Mouse (Mus musculus): ENCODE results near the gene Rnf220. TPM values are rescaled to one million over a fixed set of nuclear protein-coding genes. Genes with fewer than 3 reads are reported as not detected.
A peak's percentile ranks its signal among the peaks of the same experiment; 100 is the strongest.

The Rnf220 gene
- polyA plus RNA-seq, 1 experiment from 2014 or later: 76.1 TPM

DNA sequence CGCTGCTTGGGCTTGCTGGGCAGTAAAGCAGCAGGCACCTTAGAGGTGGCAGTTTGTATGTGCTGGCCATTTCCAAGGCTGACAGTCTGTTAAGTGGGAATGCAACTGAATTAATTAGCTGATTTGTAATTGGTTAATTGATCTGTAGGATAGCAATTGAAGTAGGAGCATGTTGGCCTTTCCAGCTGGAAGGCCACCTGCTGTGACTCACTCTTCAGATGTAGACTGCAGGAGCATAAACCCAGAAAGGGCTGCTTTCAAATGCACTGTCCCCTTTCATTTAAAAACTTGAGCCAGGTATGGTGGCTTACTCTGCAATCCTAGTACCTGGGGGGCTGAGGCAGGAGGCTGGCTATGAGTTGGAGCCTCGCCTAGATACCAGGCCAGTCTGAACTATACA lies 171.8 kb downstream of the Rnf220 start:
- Histone ChIP-seq H3K4me3 (ENCODE audit: low read depth, low read length) (no peak overlapping the region), H3K4me2 (no peak overlapping the region), H3K36me3 (ENCODE audit: insufficient read depth) (no peaks in the 10 kb centered on the region), H3K9ac (no peak overlapping the region), H3K9me3 (ENCODE audit: low read depth, low read length) (no peaks in the 10 kb centered on the region), H3K4me1 (ENCODE audit: insufficient read depth) (no peaks in the 10 kb centered on the region), H3K27ac (ENCODE audit: low read depth) (no peak overlapping the region), H3K27me3 (ENCODE audit: insufficient read depth, low read length) (peaks cover 10% of the 10 kb centered on the region; the same call in 1 of the 2 replicates)
- WGBS: 85% methylated on average over 2 of the region's 2 CpGs
- DNase-seq (no peak), ATAC-seq (ENCODE audit: insufficient read depth) (no peak)
- TF ChIP-seq CTCF (IDR thresholded peaks at IDR 0.05; ENCODE audit: low read depth): no peak

DNA sequence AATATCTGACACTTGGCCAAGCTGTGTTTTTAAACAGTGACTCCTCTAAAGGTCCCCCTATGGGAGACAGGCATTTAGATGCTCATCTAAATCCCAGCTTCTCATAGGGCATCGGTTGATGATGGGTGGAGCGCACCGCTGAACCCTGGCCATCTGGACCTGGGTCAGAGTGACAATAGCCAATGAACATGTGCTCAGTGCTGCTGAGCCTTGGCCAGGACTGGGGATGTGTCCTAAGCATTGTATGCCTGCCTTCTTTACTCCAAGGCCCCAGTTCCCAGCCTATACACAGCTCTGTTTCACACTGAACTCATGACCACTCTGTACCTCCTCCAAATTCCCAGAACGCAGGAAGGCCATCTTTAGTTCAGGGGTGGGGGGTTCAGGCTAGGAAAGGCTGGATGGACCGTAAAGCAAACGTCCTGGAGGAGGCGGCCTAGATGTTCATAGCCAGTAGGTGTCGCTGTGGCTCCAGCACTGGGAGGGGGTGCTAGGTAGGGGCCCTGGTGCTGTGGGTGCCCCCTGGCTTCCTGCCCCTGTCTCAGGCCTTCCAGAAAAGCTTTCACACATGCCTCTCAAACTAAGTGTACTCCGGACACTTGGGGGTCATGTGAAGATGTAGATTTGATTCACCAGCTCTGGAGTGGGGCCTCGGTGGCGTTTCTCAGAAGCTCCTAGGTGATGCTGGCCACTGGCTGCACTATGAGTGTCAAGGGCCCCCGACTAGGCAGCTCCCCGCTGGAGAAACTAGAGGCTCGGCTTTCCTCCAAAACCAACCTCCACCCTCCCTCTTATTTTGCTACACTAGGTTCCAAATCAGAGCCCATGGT lies 173.1 kb downstream of the Rnf220 start:
- Histone ChIP-seq H3K9me3 (ENCODE audit: low read depth, low read length) (no peaks in the 10 kb centered on the region), H3K9ac (no peak overlapping the region), H3K36me3 (ENCODE audit: insufficient read depth) (no peaks in the 10 kb centered on the region), H3K4me1 (ENCODE audit: insufficient read depth) (no peaks in the 10 kb centered on the region), H3K4me2 (no peak overlapping the region), H3K27me3 (ENCODE audit: insufficient read depth, low read length) (peaks cover 16% of the 10 kb centered on the region; the same call in 1 of the 2 replicates), H3K4me3 (ENCODE audit: low read depth, low read length) (no peak overlapping the region), H3K27ac (ENCODE audit: low read depth) (no peak overlapping the region)
- peak; percentile 83 for DNase-seq
- ATAC-seq (ENCODE audit: insufficient read depth): peak; percentile 58; the same call in 1 of the 2 replicates
- WGBS: 19% methylated on average over 14 of the region's 14 CpGs
- peak; percentile 94 for TF ChIP-seq CTCF (IDR thresholded peaks at IDR 0.05; ENCODE audit: low read depth)

DNA sequence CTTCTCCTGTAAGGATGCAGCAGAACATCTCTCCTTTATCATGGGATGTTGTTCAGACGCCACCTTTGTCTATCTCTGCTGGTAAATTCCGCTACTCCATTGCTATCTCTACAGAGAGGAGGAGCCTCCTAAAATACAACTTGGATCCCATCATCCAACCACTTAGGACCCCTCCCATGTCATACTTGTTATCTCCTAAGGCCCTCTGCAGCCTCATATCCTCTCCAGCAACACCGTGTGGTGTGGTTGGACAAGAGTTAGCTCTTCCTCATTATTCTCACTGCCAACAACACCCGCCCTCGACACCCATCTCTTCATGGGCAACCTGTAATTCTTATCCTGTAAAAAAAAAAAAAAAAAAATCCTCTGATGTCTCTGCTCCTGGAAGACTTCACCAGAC lies 175.8 kb downstream of the Rnf220 start:
- no peak for TF ChIP-seq CTCF (IDR thresholded peaks at IDR 0.05; ENCODE audit: low read depth)
- no peak overlapping the region for H3K4me2 ChIP-seq
- no peak overlapping the region for H3K9ac ChIP-seq
- no peaks in the 10 kb centered on the region for H3K36me3 ChIP-seq (ENCODE audit: insufficient read depth)
- no peaks in the 10 kb centered on the region for H3K4me1 ChIP-seq (ENCODE audit: insufficient read depth)
- no peak overlapping the region for H3K4me3 ChIP-seq (ENCODE audit: low read depth, low read length)
- 80% methylated on average over 5 of the region's 5 CpGs for WGBS
- ATAC-seq (ENCODE audit: insufficient read depth) (no peak), DNase-seq (no peak)
- peaks cover 43% of the 10 kb centered on the region for H3K27me3 ChIP-seq (ENCODE audit: insufficient read depth, low read length)
- H3K9me3 ChIP-seq (ENCODE audit: low read depth, low read length): no peaks in the 10 kb centered on the region
- H3K27ac ChIP-seq (ENCODE audit: low read depth): no peak overlapping the region

DNA sequence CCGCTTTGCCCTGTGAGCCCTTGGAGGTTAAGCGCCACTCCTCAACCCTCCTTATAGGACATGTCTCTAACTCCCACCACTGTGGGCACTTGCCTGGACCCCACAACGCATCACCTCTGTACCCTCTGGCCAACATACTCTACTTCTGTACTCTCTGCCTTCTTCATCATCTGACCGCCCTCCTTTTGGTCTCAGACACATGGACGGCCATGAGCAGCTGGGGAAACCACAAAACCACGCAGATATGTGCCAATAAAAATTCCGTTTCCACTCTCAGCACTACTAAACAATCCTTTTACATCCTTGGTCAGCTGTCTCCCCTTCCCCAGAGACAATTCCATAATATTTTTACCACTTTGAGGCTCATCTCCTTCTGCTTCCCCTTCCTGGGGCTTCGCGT lies 178.3 kb downstream of the Rnf220 start:
- no peak for DNase-seq
- WGBS: 85% methylated on average over 9 of the region's 9 CpGs
- Histone ChIP-seq H3K4me1 (ENCODE audit: insufficient read depth) (no peaks in the 10 kb centered on the region), H3K4me2 (no peak overlapping the region), H3K4me3 (ENCODE audit: low read depth, low read length) (no peak overlapping the region), H3K9ac (no peak overlapping the region), H3K27ac (ENCODE audit: low read depth) (no peak overlapping the region), H3K9me3 (ENCODE audit: low read depth, low read length) (no peaks in the 10 kb centered on the region), H3K27me3 (ENCODE audit: insufficient read depth, low read length) (peaks cover 66% of the 10 kb centered on the region), H3K36me3 (ENCODE audit: insufficient read depth) (no peaks in the 10 kb centered on the region)
- no peak for ATAC-seq (ENCODE audit: insufficient read depth)
- TF ChIP-seq CTCF (IDR thresholded peaks at IDR 0.05; ENCODE audit: low read depth): no peak

DNA sequence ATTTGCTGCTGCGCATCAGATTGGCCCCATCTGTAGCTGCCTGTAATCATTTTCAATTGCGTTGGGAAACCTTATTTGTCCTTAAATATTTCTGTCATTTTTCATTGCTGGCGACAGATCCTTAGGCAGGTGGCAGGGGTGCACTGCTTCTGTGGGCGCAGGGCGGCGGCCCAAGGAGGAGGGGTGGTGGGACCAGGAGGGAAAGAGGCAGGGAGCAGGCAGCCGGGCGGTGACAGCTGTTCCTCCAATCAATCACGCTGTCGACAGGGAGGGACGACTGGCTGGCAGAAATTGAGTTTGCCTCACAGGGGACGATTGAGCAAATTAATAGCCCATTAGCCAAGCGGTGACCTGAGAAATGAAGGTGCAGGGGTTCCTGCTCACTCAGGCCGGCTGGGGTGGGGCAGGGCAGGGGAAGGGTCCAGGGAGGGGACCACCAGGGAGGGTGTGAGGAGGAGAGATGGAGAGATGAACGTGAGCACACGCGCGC lies 179.1 kb downstream of the Rnf220 start:
- no peak for ATAC-seq (ENCODE audit: insufficient read depth)
- peaks cover 70% of the 10 kb centered on the region for H3K27me3 ChIP-seq (ENCODE audit: insufficient read depth, low read length)
- H3K4me2 ChIP-seq: no peak overlapping the region

DNA sequence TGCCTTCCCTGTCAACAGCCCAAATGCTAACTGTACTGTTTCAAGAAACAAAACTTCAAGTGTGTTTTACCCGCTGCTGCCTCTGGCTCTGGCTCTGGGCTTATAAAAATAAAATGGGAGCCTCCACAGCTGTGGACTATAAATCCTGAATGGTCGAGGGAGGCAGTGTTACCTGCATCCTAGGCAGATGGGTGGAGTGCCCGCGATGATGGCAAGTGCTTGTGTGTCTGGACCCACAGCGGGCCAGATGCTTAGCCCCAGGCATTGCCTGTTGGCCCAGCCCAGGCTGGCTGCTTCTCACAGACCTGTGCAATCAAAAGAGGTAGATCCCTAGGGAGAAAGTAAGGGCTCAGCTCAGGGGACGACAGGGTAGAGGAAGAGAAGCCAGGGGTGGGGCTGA lies 180.1 kb downstream of the Rnf220 start:
- no peak overlapping the region for H3K9ac ChIP-seq
- H3K4me2 ChIP-seq: no peak overlapping the region
- no peak overlapping the region for H3K27ac ChIP-seq (ENCODE audit: low read depth)
- no peaks in the 10 kb centered on the region for H3K36me3 ChIP-seq (ENCODE audit: insufficient read depth)
- DNase-seq: no peak
- no peak for TF ChIP-seq CTCF (IDR thresholded peaks at IDR 0.05; ENCODE audit: low read depth)
- H3K4me3 ChIP-seq (ENCODE audit: low read depth, low read length): no peak overlapping the region
- H3K9me3 ChIP-seq (ENCODE audit: low read depth, low read length): no peaks in the 10 kb centered on the region
- H3K27me3 ChIP-seq (ENCODE audit: insufficient read depth, low read length): peaks cover 70% of the 10 kb centered on the region
- WGBS: 33% methylated on average over 6 of the region's 6 CpGs
- no peaks in the 10 kb centered on the region for H3K4me1 ChIP-seq (ENCODE audit: insufficient read depth)
- no peak for ATAC-seq (ENCODE audit: insufficient read depth)

More for the DNA sequence above, 179.1 kb downstream of the Rnf220 start:
- Histone ChIP-seq H3K4me1 (ENCODE audit: insufficient read depth) (no peaks in the 10 kb centered on the region), H3K4me3 (ENCODE audit: low read depth, low read length) (no peak overlapping the region), H3K27ac (ENCODE audit: low read depth) (no peak overlapping the region), H3K36me3 (ENCODE audit: insufficient read depth) (no peaks in the 10 kb centered on the region), H3K9me3 (ENCODE audit: low read depth, low read length) (no peaks in the 10 kb centered on the region), H3K9ac (no peak overlapping the region)
- 7% methylated on average over 18 of the region's 18 CpGs for WGBS
- no peak for TF ChIP-seq CTCF (IDR thresholded peaks at IDR 0.05; ENCODE audit: low read depth)
- DNase-seq: no peak

DNA sequence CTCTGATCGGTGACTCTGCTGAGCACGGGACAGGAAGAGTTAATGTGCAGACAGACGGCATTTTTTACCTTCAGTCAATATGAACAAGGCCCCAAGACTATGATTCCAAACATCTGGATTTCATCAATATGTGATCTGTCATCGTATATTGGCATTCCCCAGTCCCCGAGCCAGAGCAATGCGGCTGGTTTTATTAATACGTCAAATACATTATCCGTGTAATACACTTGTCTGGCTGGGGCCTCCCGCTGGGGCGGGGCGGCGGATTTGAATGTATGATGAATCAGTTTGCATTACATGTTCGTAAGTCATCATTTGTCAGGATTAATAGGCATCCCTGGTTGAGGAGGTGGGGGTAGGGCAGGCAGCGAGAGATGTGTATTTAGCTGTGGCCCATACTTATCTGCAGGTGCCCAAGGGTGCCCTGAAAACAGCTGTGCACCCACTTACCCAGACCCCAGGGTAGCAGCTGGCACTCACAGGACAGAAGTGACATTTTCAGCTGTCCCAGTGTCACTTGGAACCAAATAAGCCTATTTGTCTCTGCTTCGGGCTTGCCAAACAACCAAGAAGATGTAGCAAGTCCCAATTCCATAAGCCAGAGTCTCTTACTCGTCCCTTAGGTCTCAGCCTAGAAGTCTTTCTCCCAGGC lies 181.9 kb downstream of the Rnf220 start:
- WGBS: 56% methylated on average over 16 of the region's 16 CpGs
- no peak for DNase-seq

More for the DNA sequence above, 181.9 kb downstream of the Rnf220 start:
- Histone ChIP-seq H3K4me2 (no peak overlapping the region), H3K27ac (ENCODE audit: low read depth) (no peak overlapping the region), H3K36me3 (ENCODE audit: insufficient read depth) (no peaks in the 10 kb centered on the region), H3K9ac (no peak overlapping the region), H3K27me3 (ENCODE audit: insufficient read depth, low read length) (peaks cover 70% of the 10 kb centered on the region), H3K4me3 (ENCODE audit: low read depth, low read length) (no peak overlapping the region), H3K4me1 (ENCODE audit: insufficient read depth) (no peaks in the 10 kb centered on the region), H3K9me3 (ENCODE audit: low read depth, low read length) (no peaks in the 10 kb centered on the region)
- no peak for TF ChIP-seq CTCF (IDR thresholded peaks at IDR 0.05; ENCODE audit: low read depth)
- no peak for ATAC-seq (ENCODE audit: insufficient read depth)
